Mouse (Mus musculus) cerebellum, adult 9-11 months (tissue): ENCODE results near the gene Opn4.

Experiments used
- DNase-seq: peaks from one replicate; pipeline ENCODE4 v3.0.0; 2022

Gene Opn4

DNA sequence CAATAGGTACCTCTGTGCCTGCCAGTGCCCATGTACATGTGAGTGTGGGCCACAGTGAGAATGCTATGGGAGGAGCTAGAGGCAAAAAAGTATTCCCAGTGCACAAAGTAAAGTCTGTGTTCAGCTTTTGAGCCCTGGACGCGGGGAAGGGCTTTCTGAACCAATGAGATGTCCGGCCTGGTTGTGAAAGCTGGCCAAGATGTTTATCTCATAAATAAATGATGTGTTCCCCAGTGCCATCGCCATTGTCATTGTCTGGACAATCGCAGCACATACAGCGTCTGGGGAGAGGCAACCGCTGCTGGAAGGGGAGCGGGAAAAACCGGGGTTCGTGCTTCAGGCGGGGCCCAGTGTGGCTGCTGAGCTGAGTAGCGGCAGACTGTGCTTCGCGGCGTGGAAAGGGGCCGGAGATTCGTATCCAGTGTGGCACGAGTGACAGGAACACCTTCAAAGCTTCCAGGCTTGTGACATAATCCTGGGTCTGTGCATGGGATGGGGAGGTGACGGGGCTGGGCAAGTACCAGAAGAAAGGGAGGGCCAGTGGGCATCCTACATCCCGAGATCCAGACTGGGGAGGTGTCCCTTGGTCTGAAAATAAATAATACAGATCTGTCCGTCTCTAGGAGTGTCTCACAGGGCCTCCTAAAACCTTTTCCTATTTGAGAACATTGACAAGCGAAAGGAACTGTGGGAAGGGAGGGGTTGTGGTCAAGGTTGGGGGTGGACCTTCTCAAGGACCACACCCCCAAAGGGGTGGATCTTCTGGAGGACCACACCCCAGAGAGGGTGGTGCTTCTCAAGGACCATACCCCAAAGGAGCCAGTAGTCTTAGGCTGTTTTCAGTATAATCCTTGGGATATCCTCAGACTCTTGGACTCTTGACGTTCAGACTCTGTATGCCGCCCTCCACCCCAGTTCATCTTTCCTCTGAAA is 8.9 kb downstream of the Opn4 start:
- no peak for DNase-seq

DNA sequence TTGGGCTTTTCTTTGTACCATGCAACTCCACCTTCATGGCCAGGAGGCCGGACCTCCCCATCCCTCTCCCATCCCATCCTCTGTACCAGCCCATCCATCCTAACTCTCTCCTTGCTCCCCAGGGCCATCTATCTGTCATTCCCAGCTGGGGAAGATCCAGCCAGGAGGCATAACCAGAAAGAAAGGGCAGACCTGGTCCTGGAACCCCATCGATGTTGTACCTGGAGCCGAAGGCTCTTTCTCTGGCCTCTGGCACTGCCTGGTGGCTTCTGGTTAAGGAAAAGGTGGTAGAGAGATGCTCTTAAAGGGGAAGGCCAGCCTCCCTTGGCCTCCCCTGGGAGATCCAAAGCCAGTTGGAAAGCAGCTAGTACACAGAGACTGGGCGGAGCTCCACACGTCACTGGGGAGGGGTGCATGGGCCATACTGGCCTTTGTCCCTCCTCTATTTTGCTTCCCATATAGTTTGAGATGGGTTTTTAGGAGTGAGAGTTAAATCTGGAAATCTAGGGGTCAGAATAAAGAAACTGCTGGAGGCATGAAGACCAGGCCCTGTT is 9.8 kb downstream of the Opn4 start:
- DNase-seq, result no peak

DNA sequence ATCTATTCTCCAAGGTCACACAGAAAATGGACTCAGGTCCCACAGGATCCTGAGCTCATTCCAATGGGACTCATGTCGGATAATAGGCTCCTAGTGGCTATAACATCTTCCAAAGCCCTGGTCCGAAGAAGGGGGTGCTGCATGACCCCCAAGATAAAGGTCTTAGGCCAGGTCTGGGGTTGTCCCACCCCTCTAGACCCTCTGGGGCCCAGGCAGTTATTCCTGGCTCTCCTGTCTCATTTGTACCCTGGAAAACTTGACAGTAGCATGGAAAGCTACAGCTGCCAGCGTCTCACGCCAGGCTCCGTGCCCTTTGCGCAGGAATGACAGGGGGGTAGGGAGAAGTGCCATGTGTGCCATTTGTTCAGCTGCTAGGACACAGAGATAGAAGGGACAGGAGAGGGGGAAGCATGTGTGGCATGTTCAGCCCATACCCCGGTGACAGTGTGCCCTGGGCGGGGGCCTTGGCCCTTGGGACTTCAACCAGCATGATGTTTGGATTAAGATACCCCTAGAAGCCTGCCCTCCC is 10.7 kb downstream of the Opn4 start:
- no peak for DNase-seq

DNA sequence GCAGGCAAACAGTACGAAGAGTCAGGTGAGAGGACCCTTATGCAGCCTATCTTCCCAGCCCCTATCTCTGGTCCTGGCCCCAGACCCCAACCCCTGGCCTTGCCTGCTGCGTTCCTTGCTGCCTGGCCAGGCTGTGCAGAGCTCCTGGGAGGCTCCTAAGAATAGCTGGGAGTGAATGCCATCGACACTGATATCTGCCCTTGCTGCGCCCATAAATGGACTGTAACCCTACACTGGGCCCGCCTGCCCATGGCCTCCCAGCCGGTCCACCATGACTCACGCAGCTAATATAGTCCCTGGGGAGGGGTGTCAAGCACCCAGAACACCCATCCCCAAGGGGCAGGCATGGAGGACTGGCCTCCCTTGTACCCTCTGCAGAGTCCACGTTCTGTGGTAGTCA is 11.4 kb downstream of the Opn4 start, which contains the start of gene Ldb3:
TSS of gene Ldb3 (minus strand) at position 185 of the 400 bp plus-strand sequence.
- DNase-seq, result no peak

DNA sequence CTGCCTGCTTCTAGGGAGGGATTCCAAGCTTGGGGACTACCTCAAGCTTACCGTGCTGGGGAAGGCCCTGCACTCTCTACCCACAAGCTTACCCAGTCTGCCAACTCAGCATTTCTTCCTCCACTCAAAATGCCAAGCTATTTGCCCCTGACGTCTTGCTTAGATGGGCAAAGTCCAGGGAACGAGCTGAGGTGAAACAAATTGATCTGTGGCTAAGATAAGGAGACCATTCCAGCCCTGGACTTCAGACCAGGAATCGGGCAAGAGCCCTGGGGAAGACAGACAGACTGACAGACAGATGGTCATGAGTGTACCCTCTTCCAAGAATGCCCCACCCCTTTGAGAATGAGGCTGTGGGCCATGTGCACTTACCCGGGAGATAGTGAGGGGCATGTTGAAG is 11.9 kb downstream of the Opn4 start:
- DNase-seq, result no peak

DNA sequence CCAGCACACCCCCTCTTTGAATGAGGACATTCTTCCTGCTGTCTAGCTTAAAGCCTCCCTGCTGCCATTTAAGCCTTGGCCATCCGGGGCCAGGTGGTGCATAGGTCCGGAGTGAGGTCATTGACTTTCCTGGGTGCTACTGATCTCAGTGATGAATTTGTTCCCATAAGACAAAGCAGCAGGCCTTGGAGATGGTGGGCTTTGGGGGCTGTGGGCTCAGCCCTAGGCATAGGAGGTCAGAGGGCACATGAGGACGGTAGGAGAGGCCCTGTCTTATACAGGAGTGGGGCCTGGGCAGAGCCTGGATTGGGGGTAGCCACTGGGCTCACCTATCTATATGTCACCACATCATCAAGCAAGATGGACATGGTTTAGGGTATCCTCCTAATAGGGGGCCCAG is 13.1 kb downstream of the Opn4 start:
- DNase-seq, result no peak

DNA sequence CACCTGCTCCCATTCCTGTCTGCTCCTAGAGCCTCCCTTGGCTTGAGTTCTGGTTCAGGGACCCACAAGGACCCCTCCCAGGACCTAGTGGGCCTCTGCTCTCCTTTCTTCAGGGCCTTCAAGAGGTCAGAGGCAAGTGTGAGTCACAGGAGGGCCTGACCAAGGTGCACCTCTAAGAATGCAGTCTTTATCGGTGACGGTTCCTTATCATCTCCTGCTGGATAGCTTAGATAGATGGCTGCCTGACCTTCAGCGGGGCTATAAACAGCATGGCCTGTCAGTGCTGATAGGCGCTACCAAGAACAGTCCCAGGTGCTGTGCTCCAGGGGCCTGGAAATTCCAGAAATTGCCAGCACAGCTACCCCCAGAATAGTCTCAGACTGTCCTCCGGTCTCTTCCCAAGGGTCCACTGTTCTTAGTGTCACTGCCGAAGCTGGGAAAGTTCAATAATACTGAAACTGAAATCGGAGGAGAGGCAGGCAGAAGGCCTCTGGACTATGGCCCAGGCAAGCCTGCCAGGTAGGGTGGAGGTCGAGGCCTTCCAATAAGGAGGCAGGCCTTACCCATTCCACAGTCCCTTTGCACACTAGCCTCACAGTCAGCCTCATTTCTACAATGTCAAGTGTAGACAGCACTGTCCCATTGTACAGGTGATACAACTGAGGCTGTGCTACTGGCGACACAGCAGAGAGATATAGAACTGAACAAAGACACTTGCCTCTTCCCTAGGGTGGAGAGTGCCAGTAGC is 14.4 kb downstream of the Opn4 start:
- DNase-seq, result no peak

DNA sequence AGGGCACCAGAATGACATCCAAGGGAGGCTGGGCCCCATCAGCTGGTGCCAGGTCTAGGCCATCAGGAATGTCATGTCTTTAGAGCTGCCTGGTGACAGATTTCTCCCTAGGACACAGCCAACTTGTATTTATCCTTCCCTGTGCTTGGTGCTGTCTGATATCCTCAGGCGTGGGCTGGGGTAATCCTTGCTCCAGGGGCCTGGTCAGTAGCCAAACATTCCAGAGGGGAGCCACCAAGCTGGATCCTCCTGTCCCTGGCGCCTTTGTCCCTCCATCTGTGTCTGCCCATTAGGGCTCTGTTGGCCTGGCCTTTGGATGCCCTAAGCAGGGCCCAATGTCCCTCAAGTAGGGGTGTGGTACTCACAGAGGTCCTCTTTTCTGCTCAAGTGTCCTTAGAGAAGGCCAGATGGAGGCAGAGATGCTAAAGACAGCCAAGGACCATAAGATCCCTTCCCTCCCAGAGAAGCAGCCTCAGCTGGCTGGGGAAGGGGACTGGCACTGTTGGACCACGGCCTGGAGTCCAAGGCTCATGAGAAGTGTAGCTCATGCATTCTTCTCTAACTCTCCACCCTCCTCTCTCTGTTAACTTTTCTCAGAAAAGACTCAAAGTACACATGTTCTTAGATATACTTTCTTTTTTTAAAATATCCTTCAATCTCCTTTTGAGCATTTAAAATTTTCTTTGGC is 17.1 kb downstream of the Opn4 start:
- DNase-seq, result no peak

DNA sequence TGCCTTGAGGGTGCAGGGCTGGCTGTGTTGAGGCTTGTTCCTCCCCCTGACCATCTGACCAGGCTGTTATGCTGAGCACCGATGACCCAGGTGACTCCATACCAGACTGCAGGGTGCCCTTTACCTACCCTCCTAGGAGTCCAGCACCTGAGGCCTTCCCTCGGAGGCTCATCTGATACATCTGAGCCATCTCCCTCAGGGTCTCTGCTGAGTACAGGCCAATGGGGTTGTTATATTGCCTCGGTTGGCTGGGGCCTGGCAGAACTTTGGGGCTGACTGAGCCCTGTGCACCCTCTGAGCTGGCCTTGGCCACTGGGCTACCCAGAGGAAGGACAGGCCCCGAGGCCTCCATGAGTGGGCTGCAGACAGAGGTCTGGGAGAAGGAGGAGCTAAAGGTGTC is 23.1 kb downstream of the Opn4 start:
- no peak for DNase-seq

DNA sequence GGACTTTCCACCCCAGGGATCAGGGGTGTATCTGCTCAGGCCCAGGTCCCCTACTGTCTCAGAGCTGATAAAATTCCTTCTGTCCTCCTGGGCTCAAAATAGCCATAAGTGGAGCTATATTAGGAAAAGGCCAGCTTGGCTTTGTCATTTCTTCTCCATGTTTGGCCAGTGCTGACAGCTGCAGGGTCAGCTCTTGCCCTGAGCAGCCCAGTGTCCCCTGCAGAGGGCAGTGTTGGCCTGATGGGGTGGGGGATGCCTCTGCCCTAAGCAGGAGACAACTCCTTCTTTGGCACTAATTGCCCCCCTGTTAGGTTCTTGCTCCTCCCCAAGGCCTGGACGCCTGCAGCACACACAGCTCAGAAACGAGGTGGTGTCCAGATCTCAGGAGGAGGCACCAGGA is 25.9 kb downstream of the Opn4 start:
- no peak for DNase-seq

DNA sequence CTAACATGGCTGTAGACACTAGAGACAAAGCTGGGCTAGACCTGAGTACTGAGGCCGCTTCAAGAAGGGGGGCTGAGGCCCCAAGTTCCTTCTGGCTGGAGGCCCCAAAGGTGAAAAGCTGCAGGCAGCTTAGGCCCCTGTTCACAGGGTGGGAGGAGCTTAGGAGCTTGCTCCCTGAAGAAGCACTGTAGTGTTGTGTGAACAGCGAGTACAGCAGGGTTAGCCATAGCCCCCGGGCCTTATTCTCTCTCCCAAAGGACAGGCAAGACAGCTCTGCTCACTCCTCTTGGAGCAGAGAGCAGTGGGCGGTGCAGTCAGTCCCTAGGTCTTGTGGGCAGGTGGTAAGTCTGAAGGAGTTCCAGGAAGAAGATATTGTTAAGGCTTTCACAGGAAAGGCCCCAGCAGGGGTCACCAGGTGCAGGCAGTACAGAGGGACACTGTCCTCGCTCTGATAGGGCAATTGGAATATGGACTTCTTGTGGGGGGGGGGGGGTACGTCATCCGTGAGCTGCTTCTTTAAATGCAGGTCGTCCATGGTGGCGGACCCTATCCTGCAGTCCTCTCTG is 26.5 kb downstream of the Opn4 start:
- no peak for DNase-seq

DNA sequence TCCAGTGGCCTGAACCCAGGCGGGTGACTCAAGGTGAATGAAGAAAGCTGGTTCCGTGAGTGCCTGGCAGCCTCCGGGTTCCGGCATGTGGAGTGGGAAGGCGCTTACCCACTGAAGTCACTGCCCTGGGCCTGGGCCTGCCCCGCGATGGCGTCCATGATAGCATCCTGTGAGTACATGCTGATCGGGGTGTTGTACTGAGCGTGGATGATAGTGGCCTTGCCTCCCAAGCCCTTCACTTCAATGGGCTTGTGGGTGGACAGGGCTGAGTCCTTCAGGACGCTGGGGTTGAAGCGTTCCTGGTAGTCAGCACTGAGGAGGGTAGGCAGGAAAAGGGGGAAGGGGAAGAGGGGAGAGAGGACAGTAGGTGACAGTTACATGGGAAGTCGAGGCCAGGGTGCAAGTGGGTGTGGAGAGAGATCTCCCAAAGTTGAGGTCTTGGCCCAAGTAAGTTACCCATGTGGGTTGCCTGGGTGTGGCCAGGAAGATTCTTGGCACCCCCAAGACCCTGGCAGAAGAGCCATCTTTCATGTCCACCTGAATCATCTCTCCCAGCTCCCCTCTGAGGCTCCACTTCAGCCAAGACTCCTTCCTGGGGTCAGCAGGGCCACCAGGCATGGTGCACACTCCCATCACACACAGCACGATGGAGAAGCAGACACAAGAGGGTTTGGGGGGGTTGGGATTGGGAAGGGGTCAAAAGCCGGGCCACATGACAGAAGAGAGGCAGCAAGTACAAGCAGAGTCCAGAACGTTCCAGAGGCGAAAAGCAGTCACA is 28.1 kb downstream of the Opn4 start:
- DNase-seq, result no peak

DNA sequence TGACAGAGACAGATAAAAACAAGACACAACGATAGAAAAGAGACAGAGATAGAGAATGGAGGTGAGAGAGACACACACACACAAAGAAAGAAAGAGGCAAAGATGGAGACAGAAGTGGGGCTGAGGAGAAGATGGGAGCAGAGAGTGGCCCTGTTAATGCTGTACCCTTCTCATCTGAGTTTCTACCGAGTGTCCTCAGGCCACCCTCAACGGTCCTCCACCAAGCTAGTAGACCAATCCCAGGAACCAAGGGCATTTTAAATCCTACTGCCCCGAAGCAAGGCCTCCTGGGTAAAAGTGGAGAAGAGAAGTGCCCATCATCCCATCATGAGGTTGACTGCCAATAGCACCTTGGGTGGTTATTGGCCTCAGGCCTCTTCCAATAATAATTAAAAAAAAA is 29.0 kb downstream of the Opn4 start:
- no peak for DNase-seq

DNA sequence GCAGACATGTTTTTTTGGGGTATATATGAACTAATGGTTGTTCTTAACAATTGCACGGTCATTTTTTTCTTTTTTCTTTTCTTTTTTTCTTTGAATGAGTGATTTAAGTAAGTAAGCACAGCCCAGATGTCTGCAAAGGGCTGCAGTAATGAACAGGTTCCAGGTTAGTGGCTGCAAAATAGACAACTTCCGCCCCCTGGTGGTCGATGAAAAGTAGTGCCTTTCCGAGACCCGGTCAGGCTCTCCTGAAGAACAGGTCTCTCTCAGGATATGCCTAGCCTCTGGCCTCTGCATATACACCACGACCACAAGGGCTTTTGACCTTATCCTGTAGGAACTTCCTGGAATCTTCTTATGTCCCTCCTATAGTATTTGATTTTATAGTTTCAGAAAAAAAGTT is 29.6 kb downstream of the Opn4 start:
- DNase-seq, result peak; percentile 79

DNA sequence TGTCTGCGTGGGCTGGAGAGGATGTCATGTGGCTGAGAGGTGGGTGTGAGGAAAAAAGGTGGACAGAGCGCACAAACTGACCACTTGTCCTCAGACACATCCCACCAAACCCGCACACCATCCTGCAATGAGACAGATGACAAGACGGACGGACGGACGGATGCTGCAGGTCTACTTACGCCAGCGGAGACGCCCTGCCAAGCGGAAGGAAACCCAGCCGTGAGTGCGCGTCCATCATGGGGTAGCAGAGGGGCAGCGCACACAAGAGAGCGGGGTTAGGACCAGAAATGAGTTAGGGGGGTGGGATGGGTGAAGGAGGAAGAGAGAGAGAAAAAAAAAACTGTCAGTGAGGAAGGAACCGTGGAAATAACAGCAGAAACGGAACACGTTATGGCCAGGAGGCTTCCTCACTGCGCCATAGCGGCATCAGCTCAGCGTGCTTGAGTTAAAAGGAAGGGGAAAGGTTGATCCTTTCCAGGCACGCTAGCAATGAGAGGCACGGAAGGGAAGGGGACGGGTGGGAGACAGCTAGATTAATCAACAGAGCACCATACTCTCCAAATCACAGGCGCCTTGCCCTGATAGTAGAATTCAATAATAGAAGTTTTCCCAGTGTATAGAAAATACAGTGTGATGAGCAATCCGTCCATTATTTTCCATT is 30.3 kb downstream of the Opn4 start:
- DNase-seq, result no peak

DNA sequence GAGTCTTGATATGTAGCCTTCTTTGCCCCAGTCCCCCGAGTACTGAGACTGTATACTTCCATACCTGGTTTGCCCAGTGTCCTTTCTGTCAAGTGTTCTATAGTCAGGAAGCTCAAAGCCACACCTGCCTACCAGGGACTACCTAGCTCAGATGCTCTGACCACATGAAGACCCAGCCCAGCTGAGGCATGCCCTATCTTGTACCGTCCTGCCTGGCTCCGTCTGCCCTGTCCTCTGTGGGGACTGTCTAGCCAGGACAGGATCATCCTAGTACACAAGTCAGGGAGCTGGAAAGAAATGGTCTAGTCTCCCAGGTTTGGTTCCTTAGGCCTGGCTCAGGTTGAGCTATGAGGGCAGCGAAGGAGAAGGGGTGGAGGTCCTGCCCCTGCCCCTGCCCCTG is 31.3 kb downstream of the Opn4 start:
- DNase-seq, result no peak

DNA sequence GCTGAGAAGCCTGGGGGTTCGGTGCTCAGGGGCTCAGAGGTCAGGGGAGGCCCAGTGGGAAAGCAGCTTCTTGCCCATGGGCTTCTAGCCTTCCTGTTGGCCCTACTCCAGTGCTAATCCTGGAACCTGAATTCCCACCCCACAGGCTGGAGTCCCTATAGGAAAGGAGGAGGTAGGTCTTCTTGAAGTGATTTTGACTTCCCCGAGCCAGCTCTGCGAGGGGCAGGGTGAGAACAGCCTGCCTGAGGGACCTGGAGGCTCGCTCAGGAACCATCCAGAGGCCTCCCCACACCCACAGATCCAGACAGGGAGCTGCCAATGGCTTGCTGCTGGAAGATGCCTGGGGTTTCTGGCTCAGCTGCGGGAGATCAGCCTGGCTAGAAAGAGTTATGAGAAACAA is 32.2 kb downstream of the Opn4 start:
- no peak for DNase-seq

DNA sequence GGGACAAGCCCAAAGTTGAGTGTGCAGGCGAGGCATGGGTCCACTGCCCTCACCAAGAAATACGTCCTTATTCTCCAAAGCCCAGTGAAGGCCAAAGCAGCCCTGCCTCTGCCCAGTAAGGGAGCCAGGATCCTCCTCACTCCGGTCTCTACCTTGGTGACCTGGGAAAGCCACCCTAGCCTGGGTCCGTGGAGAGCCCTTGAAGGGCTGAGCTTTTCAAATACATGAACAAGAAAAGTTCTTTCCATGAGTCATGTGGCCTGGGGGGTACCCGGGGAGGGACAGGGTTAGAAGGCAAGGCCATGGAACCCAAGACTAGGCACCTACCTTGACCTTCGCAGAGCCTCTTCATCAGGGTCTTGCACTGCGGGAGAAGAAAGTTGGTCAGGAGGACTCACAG is 33.4 kb downstream of the Opn4 start:
- DNase-seq, result no peak

DNA sequence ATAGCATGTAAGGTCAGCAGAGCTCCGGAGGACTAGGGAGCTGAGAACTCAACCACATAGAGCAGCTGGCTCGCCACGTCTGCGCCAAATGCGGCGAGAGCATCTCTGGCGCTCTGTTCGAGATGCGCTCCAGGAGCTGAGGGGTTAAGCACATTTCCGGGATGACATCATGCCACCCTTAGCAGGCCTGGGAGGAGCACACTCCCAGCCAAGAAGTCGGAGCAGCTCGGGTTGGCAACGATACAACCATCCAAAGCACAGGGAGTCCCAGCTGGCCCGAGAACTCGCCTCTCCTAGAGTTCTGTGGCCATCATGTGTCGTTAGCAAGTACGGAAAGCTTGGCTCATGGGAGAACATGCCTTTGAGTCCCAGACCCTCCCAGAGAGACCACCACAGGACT is 34.2 kb downstream of the Opn4 start:
- DNase-seq, result peak; percentile 40

DNA sequence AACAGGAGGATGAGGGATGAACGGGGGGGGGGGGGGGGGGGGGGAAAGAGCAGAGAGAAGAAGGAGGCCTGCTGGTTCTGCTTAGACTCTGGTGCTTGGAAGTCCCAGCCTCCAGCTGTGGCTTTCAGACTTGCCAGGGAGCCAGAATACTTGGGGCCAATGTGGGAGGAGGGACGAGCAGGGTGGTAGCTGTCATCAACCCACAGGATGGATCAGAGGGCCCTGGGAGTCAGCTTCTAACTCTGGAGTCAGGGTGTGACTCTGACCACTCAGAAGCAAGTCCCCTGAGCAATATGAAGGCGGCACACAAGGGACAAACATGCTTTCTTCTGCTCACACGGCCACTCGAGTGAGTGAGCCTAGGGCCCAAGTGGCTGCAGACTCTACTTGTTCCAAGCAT is 35.3 kb downstream of the Opn4 start:
- no peak for DNase-seq

DNA sequence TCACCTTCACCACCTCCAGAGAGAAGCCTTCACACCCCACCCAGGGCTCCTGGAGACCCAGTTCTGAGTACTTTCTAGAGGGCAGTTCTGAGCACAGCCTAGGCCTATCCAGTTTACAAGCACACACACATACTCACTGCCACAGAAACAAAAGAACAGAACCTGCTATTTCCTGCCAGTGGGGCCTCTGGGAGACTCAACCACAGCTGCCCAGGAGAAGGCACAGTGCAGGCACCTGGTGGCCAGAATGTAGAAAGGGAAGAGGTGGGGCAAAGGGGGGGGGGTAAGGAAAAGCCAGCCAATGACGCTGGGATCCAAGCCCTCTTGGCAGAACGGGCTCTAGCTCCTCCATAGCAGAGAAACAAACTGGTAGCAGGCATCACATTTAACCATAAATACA is 37.5 kb downstream of the Opn4 start:
- no peak for DNase-seq
